Mouse (Mus musculus): ENCODE data around the gene St6galnac5. TPM values are rescaled to one million over a fixed set of nuclear protein-coding genes. Genes with fewer than 3 reads are reported as not detected.

Gene St6galnac5
- polyA plus RNA-seq, 1 experiment = 1.7 TPM

DNA sequence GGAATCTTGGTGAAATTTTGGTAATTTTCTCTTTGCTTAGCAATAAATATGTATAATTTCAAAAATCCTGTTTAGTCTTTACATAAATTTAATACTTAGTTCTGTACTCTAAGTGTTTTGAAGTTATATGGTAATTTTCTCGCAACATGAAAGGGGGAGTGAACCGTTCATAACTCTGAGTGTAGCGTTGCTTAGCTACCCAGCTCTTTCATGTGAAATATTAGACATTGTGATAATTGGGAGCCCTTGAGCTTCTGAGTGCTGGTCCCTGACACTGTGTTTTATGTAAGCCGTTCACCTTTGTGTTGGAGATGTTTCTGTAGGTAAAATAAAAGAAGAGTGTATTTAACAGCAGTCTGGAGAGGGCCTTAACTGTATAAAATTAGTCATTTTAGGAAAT, 202.2 kb downstream of the St6galnac5 start:
- no peak overlapping the region for H3K27ac ChIP-seq (replicated peaks; ENCODE audit: low read depth, low read length)

GRCm38 (mm10) chr3:152776872-152777540, 205.0 kb downstream of the St6galnac5 start:
- Histone ChIP-seq H3K4me1 (ENCODE audit: control insufficient read depth, insufficient read depth, insufficient read length, low read length) (no peaks in the 10 kb centered on the region), H3K27ac (replicated peaks; ENCODE audit: low read depth, low read length) (no peak overlapping the region)

More for the DNA sequence above, 202.2 kb downstream of the St6galnac5 start:
- Histone ChIP-seq H3K4me1 (ENCODE audit: control insufficient read depth, insufficient read depth, insufficient read length, low read length) (no peaks in the 10 kb centered on the region), H3K4me3 (ENCODE audit: insufficient read depth, low read depth, low read length) (no peak overlapping the region)

GRCm38 (mm10) chr3:152776363-152776762, 205.7 kb downstream of the St6galnac5 start:
- H3K4me3 ChIP-seq (ENCODE audit: insufficient read depth, low read depth, low read length) = no peak overlapping the region
- no peak overlapping the region for H3K27ac ChIP-seq (replicated peaks; ENCODE audit: low read depth, low read length)
- H3K4me1 ChIP-seq (ENCODE audit: control insufficient read depth, insufficient read depth, insufficient read length, low read length) = no peaks in the 10 kb centered on the region

More at GRCm38 (mm10) chr3:152776872-152777540, 205.0 kb downstream of the St6galnac5 start:
- H3K4me3 ChIP-seq (ENCODE audit: insufficient read depth, low read depth, low read length) = no peak overlapping the region

- H3K4me3 ChIP-seq (ENCODE audit: insufficient read depth, low read depth, low read length) = no peak overlapping the region
- no peaks in the 10 kb centered on the region for H3K4me1 ChIP-seq (ENCODE audit: control insufficient read depth, insufficient read depth, insufficient read length, low read length)
- no peak overlapping the region for H3K27ac ChIP-seq (replicated peaks; ENCODE audit: low read depth, low read length)
Measured at GRCm38 (mm10) chr3:152770056-152770455, 212.0 kb downstream of the St6galnac5 start.

- no peaks in the 10 kb centered on the region for H3K4me1 ChIP-seq (ENCODE audit: control insufficient read depth, insufficient read depth, insufficient read length, low read length)
Measured at GRCm38 (mm10) chr3:152767485-152767884, 214.6 kb downstream of the St6galnac5 start.

More at GRCm38 (mm10) chr3:152767485-152767884, 214.6 kb downstream of the St6galnac5 start:
- Histone ChIP-seq H3K4me3 (ENCODE audit: insufficient read depth, low read depth, low read length) (no peak overlapping the region), H3K27ac (replicated peaks; ENCODE audit: low read depth, low read length) (no peak overlapping the region)

All from brown adipose tissue, adult 24 weeks (tissue).